Mouse (Mus musculus) thymus, postnatal 4 days (tissue): ENCODE data around the gene Srgap1.

Source experiments
- DNase-seq: peaks from one replicate; pipeline ENCODE4 v3.0.0; 2021

Gene Srgap1

DNA sequence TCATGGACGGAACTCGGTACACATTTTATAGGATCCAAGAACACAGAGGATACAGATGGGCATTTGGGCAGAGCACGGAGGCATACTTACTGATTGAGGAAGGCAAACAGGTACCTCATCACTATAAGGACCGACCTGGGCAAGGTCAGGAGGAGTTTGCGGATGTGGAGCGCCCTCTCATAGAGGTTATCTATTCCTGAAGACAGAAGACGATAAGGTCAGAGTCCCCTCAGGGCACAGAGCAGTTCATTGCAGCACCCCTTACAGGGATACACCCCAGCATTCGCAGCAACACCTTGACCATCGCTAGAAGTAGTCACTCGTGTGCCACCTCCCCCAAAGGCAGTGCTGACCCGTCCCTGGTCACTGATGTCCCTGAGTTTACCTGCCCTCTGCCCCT lies 239.3 kb downstream of the Srgap1 start:
- DNase-seq: no peak

DNA sequence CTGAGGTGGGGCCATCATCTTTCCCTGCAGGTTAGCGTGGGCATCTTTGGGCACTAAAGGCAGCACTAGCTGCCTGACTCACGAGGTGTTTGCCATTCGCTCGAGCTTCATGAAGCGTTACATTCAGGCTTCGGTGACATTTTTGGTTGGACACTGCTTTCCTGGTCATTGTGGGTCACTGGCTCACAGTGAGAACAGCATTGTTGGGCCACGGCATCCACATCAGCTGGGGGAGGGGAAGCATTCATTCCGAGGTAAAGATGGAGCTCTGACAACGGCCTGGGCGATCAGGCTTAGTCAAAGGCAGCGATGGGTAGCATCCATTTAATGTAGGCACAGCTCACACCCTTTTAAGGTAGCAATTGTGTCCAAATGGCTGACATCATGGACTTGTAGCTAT lies 240.3 kb downstream of the Srgap1 start:
- no peak for DNase-seq

- DNase-seq: no peak
Observed at GRCm38 (mm10) chr10:121805933-121806341, 241.2 kb downstream of the Srgap1 start.

DNA sequence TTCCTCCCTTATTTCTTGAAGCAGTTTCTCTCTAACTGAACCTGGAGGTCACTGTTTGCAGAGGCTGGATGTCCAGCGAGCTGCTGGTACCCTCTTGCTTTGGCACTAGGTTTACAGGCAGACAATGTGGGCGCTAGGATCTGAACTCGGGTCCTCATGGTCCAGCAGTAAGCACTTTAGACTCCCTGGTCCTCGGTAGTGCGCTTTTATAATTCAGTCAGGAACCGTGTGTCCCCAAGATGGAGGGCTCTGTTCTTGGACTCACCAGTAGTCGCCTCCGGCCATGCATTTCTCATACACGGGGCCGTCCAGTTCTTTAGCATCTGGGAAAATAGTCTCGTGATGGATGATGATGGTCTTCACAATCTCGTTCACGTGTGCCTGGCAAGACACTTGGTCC lies 242.6 kb downstream of the Srgap1 start:
- DNase-seq: no peak

DNA sequence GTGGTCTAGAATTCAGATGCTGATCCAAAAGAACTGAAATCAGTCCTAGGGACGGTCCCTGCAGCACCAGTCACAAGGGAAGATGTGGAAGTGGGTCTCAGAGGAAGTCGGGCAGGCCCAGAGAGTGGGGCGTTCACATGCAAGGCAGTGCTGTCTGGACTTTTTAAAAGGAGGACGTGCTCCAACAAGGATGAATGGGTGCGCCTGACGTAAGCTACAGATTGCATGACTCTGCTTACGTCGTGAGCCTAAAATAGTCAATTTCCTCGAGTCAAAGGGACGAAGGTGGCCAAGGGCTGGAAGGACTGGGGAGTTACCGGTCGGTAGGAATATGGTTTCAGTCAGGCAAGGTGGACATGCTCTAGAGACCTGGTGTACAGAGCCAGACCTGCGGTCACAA lies 247.1 kb downstream of the Srgap1 start:
- DNase-seq: no peak

- DNase-seq: no peak
Observed at GRCm38 (mm10) chr10:121796027-121796802, 250.9 kb downstream of the Srgap1 start.

DNA sequence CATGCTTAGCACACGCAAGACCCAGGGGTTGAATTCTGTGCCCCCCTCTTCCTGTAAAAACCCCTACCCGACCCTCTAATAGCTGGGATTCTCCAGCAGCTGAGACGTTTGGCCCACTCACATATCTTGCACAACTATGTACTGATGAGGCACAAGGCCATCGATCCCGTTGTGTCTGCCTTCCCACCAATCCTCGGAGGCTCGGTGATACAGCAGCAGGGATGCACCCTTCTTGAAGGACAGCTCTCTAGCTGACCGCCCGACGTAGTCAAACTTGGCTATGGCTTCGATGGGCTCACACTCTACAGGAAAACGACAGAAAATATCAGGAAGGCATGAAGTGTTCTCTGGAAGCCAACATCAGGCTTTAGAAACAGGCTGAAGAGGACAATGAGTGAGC lies 252.6 kb downstream of the Srgap1 start:
- no peak for DNase-seq

DNA sequence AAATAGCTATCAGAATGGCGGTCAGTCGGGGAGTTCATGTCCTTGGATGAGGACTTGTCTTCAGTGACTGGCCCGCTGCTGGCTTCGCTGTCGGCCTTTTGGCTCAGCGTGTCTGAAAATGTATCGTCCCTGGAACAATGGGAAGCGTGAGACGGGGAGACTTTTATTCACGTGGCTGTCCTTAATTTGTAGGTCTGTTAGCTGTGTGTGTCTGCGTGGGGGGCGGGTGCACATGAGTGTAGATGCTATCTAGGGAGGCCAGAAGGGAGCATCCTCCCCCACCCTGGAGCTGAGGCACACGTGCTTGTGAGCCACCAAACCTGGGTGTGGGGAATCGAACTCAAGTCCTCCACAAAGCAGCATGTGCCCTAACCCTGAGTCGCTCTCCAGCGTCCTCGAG lies 254.5 kb downstream of the Srgap1 start:
- DNase-seq: no peak

DNA sequence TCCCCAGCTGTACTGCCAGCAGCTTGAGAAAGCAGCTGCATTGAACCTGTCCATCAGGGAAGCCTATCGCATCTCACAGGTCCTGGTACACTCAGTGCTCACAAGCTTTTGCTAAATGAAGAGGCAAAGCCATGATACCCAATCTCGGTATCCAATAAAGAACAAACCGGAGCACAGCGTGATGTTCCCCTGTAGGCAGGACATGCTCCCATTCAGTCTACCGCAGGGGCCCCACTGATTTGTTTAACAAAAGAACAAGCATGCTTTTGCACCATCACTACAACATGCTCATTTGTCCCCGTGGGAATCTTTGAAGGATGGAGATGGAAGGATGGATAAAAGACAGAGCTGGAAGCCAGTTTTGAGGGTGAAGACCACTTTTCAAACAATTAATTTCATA lies 257.0 kb downstream of the Srgap1 start:
- no peak for DNase-seq

- no peak for DNase-seq
Observed at GRCm38 (mm10) chr10:121788536-121788935, 258.6 kb downstream of the Srgap1 start.

DNA sequence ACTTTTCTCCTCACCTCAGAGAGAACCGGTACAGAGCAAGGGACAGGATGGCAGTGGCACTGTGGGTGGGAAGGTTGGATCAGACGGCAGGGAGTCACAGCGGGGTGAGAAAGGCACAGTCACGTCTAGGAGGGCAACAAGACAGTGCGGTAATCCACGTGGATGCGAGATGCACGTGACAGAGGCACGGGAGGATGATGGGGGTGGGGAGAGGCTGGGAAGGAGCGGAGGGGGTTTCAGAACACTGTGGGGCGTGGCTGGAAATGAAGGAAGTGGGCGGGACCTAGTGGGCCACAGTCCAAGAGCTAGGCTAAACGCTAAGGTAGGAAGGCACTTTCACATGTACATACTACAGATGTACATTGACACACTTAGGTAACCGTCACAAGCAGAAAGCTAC lies 266.0 kb downstream of the Srgap1 start:
- DNase-seq: peak; percentile 23

DNA sequence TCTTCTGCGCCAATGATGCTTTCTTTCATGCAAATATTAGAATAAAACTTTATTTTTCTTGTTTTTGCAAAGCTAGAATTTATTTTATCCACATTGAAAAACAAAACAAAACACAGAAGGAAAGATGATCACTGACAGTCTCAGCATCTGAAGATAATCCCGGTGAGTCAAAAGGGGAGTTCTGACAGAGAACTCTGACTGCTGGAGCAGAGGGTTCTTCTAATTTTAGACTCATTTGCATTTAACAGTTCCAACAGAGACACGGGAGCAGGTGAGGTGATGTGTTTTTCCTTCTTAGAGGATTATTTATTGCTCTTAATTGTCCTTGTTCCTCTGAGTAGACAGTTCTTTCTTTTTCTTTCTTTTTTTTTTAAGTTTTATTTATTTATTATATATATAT lies 271.1 kb downstream of the Srgap1 start:
- DNase-seq: no peak

DNA sequence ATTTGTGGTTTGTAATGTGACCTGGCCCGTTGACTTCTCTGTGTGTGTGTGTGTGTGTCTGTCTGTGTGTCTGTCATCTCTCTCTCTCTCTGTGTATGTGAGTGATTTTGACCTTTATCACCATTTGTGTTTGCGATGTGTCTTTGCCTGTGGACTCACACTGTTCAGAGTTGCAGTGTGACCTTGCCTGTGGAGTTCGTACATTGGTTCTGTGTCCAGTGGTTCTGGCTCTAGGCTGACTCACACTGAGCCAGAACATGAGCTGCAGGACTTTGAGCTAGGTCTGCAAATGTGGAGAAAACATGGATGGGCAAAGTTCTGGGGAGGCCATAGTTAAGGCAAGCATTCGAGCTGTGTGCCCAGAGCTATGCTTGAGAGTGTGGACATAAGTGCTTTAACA lies 273.3 kb downstream of the Srgap1 start:
- no peak for DNase-seq

GRCm38 (mm10) chr10:121770624-121771577 lies 276.2 kb downstream of the Srgap1 start:
- peak; percentile 44 for DNase-seq

- DNase-seq: no peak
Observed at GRCm38 (mm10) chr10:121769711-121770110, 277.4 kb downstream of the Srgap1 start.

- peak; percentile 65 for DNase-seq
Observed at GRCm38 (mm10) chr10:121767295-121767694, 279.8 kb downstream of the Srgap1 start.

DNA sequence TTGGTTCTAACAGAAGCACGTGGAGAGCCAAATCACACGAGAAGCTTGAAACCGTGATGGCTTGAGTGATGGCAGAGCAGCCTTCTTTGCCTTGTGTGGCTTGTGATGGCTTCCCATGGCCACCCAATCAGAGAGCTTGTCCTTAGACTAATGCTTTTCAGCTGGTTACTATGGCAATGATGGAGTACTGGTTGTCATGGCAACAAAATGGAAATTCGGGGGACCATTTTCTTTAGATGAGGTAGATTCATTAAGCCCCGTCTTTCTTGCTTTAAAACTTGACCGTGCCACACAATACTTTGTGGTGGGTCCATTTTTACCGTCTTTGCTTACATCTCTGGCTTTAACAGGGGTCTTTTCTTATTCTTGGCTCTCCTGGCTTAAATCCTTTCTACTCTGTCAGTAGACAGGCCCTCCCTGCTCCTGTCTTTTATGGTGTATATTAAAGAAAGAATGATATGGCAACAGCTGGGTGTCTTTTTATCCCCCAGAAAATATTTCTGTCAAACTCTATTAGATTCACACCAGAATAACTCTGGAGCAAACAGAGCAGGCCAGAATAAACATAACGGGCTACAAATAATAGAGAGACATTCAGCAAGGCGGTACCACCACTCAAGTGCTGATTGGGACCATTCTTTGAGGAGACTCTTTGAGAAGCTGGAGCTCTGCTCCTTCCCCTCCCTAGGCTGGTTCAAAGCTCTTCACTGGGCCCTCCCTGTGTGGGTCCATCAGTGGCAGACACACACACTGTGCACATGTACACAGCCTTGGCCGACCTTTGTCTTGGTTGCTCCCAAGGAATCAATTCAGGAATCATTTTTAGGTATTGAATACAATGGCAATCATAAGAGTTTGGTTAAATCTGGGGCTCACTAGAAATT lies 281.7 kb downstream of the Srgap1 start:
- no peak for DNase-seq

DNA sequence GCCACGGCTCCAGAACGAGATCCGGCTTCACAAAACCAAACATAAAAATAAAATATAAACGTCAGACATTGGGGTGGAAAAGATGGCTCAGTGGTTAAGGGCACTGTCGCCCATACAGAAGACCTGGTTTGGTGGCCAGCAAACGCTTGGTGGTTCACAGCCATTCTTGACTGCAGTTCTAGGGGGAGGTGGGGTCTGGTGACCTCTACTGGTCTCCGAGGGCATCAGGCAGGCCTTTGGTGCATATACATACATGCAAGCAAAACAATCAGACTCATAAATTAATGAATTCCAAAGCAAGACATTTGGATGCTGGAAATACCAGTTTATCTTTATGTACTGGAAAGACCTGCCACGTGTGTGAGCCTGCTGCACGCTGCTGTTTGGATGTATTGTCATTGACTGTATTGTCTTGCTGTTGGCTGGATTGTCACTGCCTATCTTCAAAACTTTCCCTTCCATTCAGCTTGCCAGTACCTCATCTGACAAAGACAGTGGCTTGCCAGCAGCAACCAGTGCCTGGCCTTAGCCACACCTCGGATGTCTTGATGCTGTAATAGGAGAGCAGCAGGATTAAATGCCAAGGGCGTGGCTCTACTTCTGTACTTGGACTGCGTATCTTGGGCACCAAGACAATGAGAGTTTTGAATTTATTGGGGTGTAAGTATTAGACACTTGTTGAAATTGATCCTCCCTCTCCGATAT lies 282.5 kb downstream of the Srgap1 start:
- DNase-seq: peak; percentile 25

DNA sequence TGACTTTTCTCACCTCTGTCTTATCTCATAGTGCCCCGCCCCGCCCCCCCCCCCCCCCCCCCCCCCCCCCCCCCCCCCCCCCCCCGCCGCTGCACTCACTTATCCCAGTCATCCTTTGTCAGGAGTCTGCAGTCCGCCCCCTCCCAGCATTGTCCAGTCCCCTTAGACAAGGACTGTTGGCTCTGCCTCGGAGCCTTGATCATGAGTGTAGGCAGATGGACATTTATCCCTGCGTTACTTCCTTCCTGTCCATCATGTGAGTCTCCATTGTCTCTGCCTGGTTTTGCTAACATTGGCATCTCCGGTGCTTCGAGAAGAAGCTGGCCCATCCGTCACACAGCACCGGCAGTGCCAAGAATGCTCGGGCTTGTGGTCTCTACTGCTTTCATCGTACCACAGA lies 283.9 kb downstream of the Srgap1 start:
- DNase-seq: no peak

DNA sequence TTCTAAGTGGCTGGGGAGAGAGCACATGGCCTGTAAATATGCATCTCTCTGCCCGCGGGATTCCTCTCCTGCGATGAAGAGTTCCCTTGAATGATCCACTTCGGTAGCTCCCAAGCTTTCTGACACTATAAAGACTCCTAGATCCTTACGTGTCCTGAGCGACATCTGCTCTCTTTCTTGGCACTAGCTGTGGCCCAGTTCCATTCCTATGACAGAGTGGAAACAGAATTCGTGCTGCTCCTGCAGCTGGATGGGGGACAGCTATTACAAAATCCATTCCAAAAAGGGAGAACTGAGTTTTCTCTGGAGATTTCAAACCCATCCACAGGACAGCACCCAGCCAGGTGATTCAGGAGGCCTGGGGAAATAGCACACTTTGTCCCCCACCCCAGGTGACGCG lies 285.0 kb downstream of the Srgap1 start:
- no peak for DNase-seq

- DNase-seq: peak; percentile 25
Observed at GRCm38 (mm10) chr10:121759095-121759494, 288.0 kb downstream of the Srgap1 start.

- no peak for DNase-seq
Observed at GRCm38 (mm10) chr10:121756677-121757076, 290.4 kb downstream of the Srgap1 start.
